Mouse (Mus musculus) ES-CJ7 (cell line): ENCODE results near the gene Large1.
"Not testable (repeated sequence)": the region's sequence is repeated elsewhere in the genome, so short reads cannot be mapped to it uniquely, and the experiment has no call there.

ENCODE experiments used
- DNase-seq: peaks from one replicate; pipeline ENCODE4 v3.0.0; 2011; ENCODE audit warnings: low read depth, low spot score

Large1 gene

GRCm38 (mm10) chr8:73172661-73173060 is 180.7 kb downstream of the Large1 start:
- DNase-seq: no peak

- DNase-seq: no peak
These were observed 191.3 kb downstream of the Large1 start for GRCm38 (mm10) chr8:73161994-73162393.

GRCm38 (mm10) chr8:73161564-73161963 is 191.8 kb downstream of the Large1 start:
- DNase-seq: no peak

GRCm38 (mm10) chr8:73160945-73161344 is 192.4 kb downstream of the Large1 start:
- no peak for DNase-seq

- no peak for DNase-seq
These were observed 206.1 kb downstream of the Large1 start for GRCm38 (mm10) chr8:73147236-73147635.

DNA sequence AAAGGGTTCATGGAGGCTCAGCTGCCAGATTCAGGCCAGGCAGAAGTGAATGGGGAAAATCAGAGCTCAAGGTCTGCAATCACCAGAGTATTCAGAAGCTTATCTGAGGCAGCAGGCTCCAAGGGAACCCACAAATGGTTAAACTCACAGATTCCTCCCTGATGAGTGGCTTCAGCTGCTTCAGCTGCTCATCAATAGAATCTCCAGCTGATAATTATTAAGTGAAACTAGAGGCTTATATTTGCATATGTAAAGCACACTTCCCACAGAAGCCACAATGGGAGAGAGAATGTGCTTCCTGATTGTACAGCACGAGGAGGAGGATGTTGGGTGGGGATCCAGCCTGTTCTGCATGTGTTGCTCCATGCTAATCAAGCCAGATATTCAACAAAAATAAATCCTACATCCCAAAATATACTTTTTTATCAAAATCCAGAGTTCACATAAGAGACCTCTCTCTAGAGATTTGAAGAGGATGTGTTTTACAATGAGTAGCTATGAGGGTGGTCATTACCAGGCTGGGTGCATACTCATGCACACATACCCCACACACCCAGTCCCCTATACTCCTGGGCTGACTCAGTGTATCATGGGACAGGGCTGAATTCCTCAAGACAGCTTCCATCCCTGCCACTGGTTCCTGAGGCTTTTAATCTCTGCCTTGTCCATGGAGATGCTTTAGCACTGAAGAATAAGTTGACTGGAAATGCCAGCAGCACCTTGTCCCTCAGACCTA is 210.5 kb downstream of the Large1 start:
- no peak for DNase-seq

GRCm38 (mm10) chr8:73135397-73135796 is 217.9 kb downstream of the Large1 start:
- no peak for DNase-seq

DNA sequence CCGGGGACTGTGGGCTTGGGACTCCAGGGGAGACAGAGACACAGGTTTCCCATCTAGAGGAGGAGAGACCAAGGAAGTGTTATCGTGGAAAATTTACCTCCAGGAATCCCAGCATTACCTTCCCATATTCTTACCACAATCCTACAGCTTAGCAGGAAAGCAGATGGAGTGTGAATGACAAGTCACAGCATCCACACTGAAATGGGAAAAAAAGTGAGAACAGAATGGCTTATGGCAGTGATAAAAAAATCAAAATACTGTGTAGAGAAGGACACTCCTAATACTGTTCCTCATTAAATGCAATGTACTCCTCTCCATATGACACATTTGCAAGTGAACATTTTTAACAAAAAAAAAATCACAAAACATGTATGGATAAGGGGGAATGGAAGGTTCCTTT is 221.3 kb downstream of the Large1 start:
- no peak for DNase-seq

- DNase-seq: no peak
These were observed 229.4 kb downstream of the Large1 start for GRCm38 (mm10) chr8:73123864-73124499.

DNA sequence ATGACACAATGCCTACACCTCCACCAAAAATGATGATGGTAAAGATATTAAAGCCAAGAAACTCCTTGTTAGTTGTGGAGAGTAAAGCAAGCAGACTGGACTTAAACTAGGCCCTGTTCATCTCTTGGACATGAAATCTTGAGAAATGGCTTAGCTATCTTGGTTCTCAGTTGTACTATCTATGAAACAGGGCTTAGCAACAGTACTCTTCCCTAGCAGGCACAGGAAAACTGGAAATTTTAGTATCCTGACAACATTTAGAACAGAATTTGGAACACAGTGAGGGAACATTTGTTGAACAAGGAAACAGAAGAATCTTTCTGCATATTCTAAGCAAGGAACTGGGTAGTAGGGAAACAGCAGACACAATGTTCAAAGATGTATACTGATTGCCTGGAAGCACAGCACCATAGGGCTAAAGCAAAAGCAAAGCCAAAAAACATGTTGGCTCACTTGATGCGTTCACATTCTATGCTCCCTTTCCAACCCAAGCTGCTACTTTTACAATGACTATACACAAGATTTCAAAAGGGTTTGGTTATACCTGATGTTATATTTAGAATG is 240.9 kb downstream of the Large1 start:
- no peak for DNase-seq

DNA sequence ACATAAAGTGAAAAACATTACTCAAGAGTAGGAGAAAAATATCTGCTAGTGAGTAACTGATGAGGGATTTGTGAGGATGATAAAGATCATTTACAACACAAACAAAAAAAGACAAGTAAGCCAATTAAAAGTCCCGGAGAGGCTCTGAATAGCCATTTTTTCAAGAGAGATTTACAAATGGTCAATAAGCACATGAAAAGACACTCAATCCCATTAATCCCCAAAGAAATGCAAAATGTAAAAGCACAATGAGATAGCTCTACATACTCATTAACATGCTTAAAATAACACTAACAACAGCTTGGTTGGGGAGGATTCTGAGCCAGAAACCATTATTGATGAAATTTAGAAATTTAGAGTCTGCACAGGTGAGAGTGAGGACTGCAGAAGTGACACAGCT is 249.3 kb downstream of the Large1 start:
- DNase-seq: peak; percentile 74

DNA sequence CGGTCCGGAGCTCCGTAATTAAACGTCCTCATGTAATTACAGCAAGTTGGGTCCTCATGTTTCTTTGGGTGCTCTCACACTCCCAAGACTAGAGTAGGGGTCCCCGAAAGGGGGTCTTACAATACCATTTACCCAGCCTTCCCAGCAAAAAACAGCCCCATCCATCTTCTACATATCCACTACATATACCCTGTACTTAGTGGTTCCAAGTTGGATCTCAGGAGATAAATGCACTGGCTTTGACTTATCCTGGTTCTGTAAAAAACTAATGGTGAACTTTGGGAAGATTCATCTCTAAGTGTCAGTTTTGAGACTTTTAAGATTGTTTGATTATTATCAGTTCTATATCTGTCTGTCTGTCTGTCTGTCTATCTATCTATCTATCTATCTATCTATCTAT is 252.3 kb downstream of the Large1 start:
- no peak for DNase-seq

DNA sequence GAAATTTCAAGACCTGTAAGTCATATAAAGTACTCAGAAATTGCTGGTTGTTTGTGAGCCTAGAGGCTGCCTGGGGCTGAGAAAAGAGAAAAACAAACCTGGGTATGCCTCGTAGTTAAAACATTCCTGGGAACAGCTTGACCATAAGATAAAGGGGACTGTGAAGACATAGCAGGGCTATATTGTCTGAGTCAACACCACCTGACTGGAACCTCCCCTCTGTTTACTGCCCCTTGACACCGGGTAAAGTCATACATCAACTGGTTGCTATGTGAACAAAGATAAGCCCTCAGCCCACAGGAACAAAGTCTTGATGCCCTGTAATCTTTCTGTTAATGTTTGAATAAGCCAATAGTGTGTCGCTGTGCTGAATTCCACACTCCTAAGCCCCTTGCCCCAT is 252.7 kb downstream of the Large1 start:
- DNase-seq: not testable (repeated sequence)

GRCm38 (mm10) chr8:73099542-73099941 is 253.8 kb downstream of the Large1 start:
- no peak for DNase-seq

- no peak for DNase-seq
These were observed 256.4 kb downstream of the Large1 start for GRCm38 (mm10) chr8:73096952-73097351.

GRCm38 (mm10) chr8:73077746-73078145 is 275.6 kb downstream of the Large1 start:
- not testable (repeated sequence) for DNase-seq

DNA sequence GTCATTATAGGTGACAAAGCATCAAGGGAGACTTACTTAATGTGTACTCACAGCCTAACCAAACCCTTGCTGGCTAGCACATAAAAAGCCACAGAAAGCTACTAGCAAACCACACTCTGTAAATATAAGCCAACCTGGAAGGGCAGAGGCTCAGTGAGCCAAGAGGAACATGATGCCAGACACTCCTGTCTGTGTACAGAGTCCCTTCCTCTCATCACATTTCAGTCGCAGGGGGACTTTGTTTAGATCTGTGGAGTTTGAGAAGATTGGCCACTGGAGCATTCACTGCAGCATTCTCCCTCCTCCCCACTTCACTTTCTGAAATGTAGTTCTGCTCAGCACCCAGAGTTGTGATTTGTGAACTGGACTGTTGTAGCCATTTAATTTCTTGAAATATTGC is 291.9 kb downstream of the Large1 start:
- DNase-seq: no peak

DNA sequence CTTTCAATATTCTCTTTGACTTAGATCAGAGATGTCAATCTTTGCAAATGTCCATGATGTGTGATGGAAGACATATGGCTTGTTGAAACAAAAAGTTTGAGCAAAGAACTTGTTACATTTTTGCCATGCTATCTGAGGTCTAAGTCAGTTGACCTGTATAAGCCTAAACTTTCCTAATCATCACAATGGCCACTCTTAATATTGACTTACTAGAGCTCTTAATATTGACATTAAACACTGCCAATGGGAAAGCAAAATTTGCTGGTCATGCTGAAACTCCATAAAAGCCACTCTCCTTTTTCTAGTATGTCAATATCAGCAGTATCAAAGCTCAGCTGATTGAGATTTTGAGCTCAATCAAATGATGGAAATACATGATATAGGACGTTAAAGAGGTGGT is 298.6 kb downstream of the Large1 start:
- no peak for DNase-seq

GRCm38 (mm10) chr8:73053878-73054277 is 299.5 kb downstream of the Large1 start:
- no peak for DNase-seq

GRCm38 (mm10) chr8:73052414-73052813 is 300.9 kb downstream of the Large1 start:
- DNase-seq: no peak

GRCm38 (mm10) chr8:73048136-73048535 is 305.2 kb downstream of the Large1 start:
- DNase-seq: no peak

- DNase-seq: peak; percentile 61
These were observed 323.6 kb downstream of the Large1 start for GRCm38 (mm10) chr8:73029787-73030186.

DNA sequence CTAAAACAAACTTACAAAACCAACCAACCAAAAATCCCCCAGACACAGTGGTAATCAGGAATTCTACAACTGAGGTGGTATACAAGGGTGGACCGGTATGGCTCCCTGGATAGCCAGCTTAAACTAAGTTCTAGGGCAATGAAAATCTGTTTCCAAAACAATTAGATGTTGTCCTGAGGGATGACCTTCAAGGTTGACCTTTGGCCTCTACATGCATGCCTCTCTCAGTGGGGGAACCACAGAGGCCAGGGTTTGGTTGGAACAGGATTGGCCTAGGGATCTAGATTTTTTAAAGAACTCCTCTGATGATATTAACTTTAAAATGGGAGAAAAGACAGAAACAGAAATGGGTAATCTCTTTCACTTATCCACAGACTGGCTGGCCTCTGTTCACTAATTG is 335.1 kb downstream of the Large1 start:
- peak; percentile 76 for DNase-seq
